Mouse (Mus musculus): ENCODE data around the gene Nos1ap. TPM values are rescaled to one million over a fixed set of nuclear protein-coding genes. Genes with fewer than 3 reads are reported as not detected.

Gene Nos1ap
- polyA plus RNA-seq, 1 experiment from 2014 or later = 7.7 TPM

GRCm38 (mm10) chr1:170605228-170606001, 15.8 kb upstream of the Nos1ap start:
- DNase-seq (ENCODE audit: low spot score) (peak; percentile 73), ATAC-seq (ENCODE audit: low read depth) (peak; percentile 70; the same call in 1 of the 2 replicates)
- H3K27ac ChIP-seq (replicated peaks; ENCODE audit: low read depth, low read length) = no peak overlapping the region
- no peak overlapping the region for H3K4me3 ChIP-seq (ENCODE audit: low read depth, low read length)
- no peaks in the 10 kb centered on the region for H3K36me3 ChIP-seq (ENCODE audit: control insufficient read depth, insufficient read depth, low read length)
- H3K4me1 ChIP-seq (ENCODE audit: control insufficient read depth, insufficient read depth, low read length) = no peaks in the 10 kb centered on the region; the same call in 1 of the 2 replicates
- H3K4me2 ChIP-seq (ENCODE audit: low read depth, low read length) = no peak overlapping the region; the same call in 1 of the 2 replicates
- H3K9me3 ChIP-seq (ENCODE audit: control insufficient read depth, low read length) = no peaks in the 10 kb centered on the region
- no peaks in the 10 kb centered on the region for H3K27me3 ChIP-seq (replicated peaks; ENCODE audit: control insufficient read depth, insufficient read depth, low read length)
- 47% methylated on average over 21 of the region's 21 CpGs for WGBS
- no peak overlapping the region for H3K9ac ChIP-seq (ENCODE audit: low read depth, low read length)

- ATAC-seq (ENCODE audit: low read depth) (no peak), DNase-seq (ENCODE audit: low spot score) (no peak)
- Histone ChIP-seq H3K27me3 (replicated peaks; ENCODE audit: control insufficient read depth, insufficient read depth, low read length) (peaks cover 5% of the 10 kb centered on the region; the same call in 1 of the 2 replicates), H3K9ac (ENCODE audit: low read depth, low read length) (no peak overlapping the region), H3K4me3 (ENCODE audit: low read depth, low read length) (no peak overlapping the region), H3K4me2 (ENCODE audit: low read depth, low read length) (no peak overlapping the region), H3K9me3 (ENCODE audit: control insufficient read depth, low read length) (peaks cover 9% of the 10 kb centered on the region; the same call in 1 of the 2 replicates), H3K27ac (replicated peaks; ENCODE audit: low read depth, low read length) (no peak overlapping the region), H3K36me3 (ENCODE audit: control insufficient read depth, insufficient read depth, low read length) (no peaks in the 10 kb centered on the region), H3K4me1 (ENCODE audit: control insufficient read depth, insufficient read depth, low read length) (no peaks in the 10 kb centered on the region)
- 92% methylated on average over 7 of the region's 7 CpGs for WGBS
These were observed 4.9 kb upstream of the Nos1ap start for GRCm38 (mm10) chr1:170594575-170594974.

- 0 out of 2 replicates have a peak, but pooled peaks cover 5% of the 10 kb centered on the region for H3K9me3 ChIP-seq (ENCODE audit: control insufficient read depth, low read length)
- H3K4me3 ChIP-seq (ENCODE audit: low read depth, low read length) = no peak overlapping the region
- DNase-seq (ENCODE audit: low spot score) (no peak), ATAC-seq (ENCODE audit: low read depth) (no peak)
- 44% methylated on average over 4 of the region's 4 CpGs for WGBS
- H3K4me2 ChIP-seq (ENCODE audit: low read depth, low read length) = no peak overlapping the region
- H3K27me3 ChIP-seq (replicated peaks; ENCODE audit: control insufficient read depth, insufficient read depth, low read length) = peaks cover 10% of the 10 kb centered on the region
- H3K4me1 ChIP-seq (ENCODE audit: control insufficient read depth, insufficient read depth, low read length) = peaks cover 4% of the 10 kb centered on the region; the same call in 1 of the 2 replicates
- H3K36me3 ChIP-seq (ENCODE audit: control insufficient read depth, insufficient read depth, low read length) = no peaks in the 10 kb centered on the region
- no peak overlapping the region for H3K27ac ChIP-seq (replicated peaks; ENCODE audit: low read depth, low read length)
- H3K9ac ChIP-seq (ENCODE audit: low read depth, low read length) = no peak overlapping the region
These were observed 870 bp upstream of the Nos1ap start for GRCm38 (mm10) chr1:170590531-170590930.

- 2% methylated on average over 9 of the region's 11 CpGs for WGBS
- ATAC-seq (ENCODE audit: low read depth) = no peak
- Histone ChIP-seq H3K9me3 (ENCODE audit: control insufficient read depth, low read length) (0 out of 2 replicates have a peak, but pooled peaks cover 4% of the 10 kb centered on the region), H3K4me3 (ENCODE audit: low read depth, low read length) (peak overlapping the region; percentile 87), H3K4me2 (ENCODE audit: low read depth, low read length) (peak overlapping the region; percentile 97), H3K27me3 (replicated peaks; ENCODE audit: control insufficient read depth, insufficient read depth, low read length) (peaks cover 10% of the 10 kb centered on the region), H3K4me1 (ENCODE audit: control insufficient read depth, insufficient read depth, low read length) (peaks cover 4% of the 10 kb centered on the region; the same call in 1 of the 2 replicates), H3K27ac (replicated peaks; ENCODE audit: low read depth, low read length) (no peak overlapping the region), H3K9ac (ENCODE audit: low read depth, low read length) (peak overlapping the region; percentile 84), H3K36me3 (ENCODE audit: control insufficient read depth, insufficient read depth, low read length) (no peaks in the 10 kb centered on the region)
- DNase-seq (ENCODE audit: low spot score) = no peak
These were observed 340 bp upstream of the Nos1ap start for GRCm38 (mm10) chr1:170590041-170590360.

GRCm38 (mm10) chr1:170588879-170589218, 812 bp downstream of the Nos1ap start:
- H3K4me3 ChIP-seq (ENCODE audit: low read depth, low read length) = peak overlapping the region; percentile 87
- peaks cover 4% of the 10 kb centered on the region; the same call in 1 of the 2 replicates for H3K4me1 ChIP-seq (ENCODE audit: control insufficient read depth, insufficient read depth, low read length)
- peak overlapping the region; percentile 18; the same call in 1 of the 2 replicates for H3K27ac ChIP-seq (replicated peaks; ENCODE audit: low read depth, low read length)
- WGBS = 1% methylated on average over 8 of the region's 8 CpGs
- peak overlapping the region; percentile 97 for H3K4me2 ChIP-seq (ENCODE audit: low read depth, low read length)
- peak; percentile 20; the same call in 1 of the 2 replicates for ATAC-seq (ENCODE audit: low read depth)
- peak overlapping the region; percentile 84 for H3K9ac ChIP-seq (ENCODE audit: low read depth, low read length)
- no peaks in the 10 kb centered on the region for H3K36me3 ChIP-seq (ENCODE audit: control insufficient read depth, insufficient read depth, low read length)
- peak; percentile 43 for DNase-seq (ENCODE audit: low spot score)
- peaks cover 10% of the 10 kb centered on the region for H3K27me3 ChIP-seq (replicated peaks; ENCODE audit: control insufficient read depth, insufficient read depth, low read length)
- H3K9me3 ChIP-seq (ENCODE audit: control insufficient read depth, low read length) = 0 out of 2 replicates have a peak, but pooled peaks cover 4% of the 10 kb centered on the region

- Histone ChIP-seq H3K4me3 (ENCODE audit: low read depth, low read length) (peak overlapping the region; percentile 87), H3K4me2 (ENCODE audit: low read depth, low read length) (peak overlapping the region; percentile 97), H3K9me3 (ENCODE audit: control insufficient read depth, low read length) (0 out of 2 replicates have a peak, but pooled peaks cover 4% of the 10 kb centered on the region), H3K9ac (ENCODE audit: low read depth, low read length) (no peak overlapping the region), H3K4me1 (ENCODE audit: control insufficient read depth, insufficient read depth, low read length) (peaks cover 4% of the 10 kb centered on the region; the same call in 1 of the 2 replicates), H3K27ac (replicated peaks; ENCODE audit: low read depth, low read length) (no peak overlapping the region), H3K36me3 (ENCODE audit: control insufficient read depth, insufficient read depth, low read length) (no peaks in the 10 kb centered on the region), H3K27me3 (replicated peaks; ENCODE audit: control insufficient read depth, insufficient read depth, low read length) (peaks cover 10% of the 10 kb centered on the region)
- 33% methylated on average over 6 of the region's 6 CpGs for WGBS
- no peak for DNase-seq (ENCODE audit: low spot score)
- ATAC-seq (ENCODE audit: low read depth) = no peak
These were observed 1.3 kb downstream of the Nos1ap start for GRCm38 (mm10) chr1:170588353-170588752.

- H3K27me3 ChIP-seq (replicated peaks; ENCODE audit: control insufficient read depth, insufficient read depth, low read length) = peaks cover 10% of the 10 kb centered on the region
- no peak for ATAC-seq (ENCODE audit: low read depth)
- no peaks in the 10 kb centered on the region for H3K36me3 ChIP-seq (ENCODE audit: control insufficient read depth, insufficient read depth, low read length)
- WGBS = 86% methylated on average over 6 of the region's 6 CpGs
- no peak overlapping the region for H3K4me2 ChIP-seq (ENCODE audit: low read depth, low read length)
- 0 out of 2 replicates have a peak, but pooled peaks cover 4% of the 10 kb centered on the region for H3K9me3 ChIP-seq (ENCODE audit: control insufficient read depth, low read length)
- H3K4me3 ChIP-seq (ENCODE audit: low read depth, low read length) = no peak overlapping the region
- peaks cover 4% of the 10 kb centered on the region; the same call in 1 of the 2 replicates for H3K4me1 ChIP-seq (ENCODE audit: control insufficient read depth, insufficient read depth, low read length)
- H3K9ac ChIP-seq (ENCODE audit: low read depth, low read length) = no peak overlapping the region
- no peak overlapping the region for H3K27ac ChIP-seq (replicated peaks; ENCODE audit: low read depth, low read length)
- no peak for DNase-seq (ENCODE audit: low spot score)
These were observed 2.9 kb downstream of the Nos1ap start for GRCm38 (mm10) chr1:170586715-170587114.

GRCm38 (mm10) chr1:170583925-170584324, 5.7 kb downstream of the Nos1ap start:
- no peaks in the 10 kb centered on the region for H3K36me3 ChIP-seq (ENCODE audit: control insufficient read depth, insufficient read depth, low read length)
- no peak for ATAC-seq (ENCODE audit: low read depth)
- H3K4me3 ChIP-seq (ENCODE audit: low read depth, low read length) = no peak overlapping the region
- H3K9ac ChIP-seq (ENCODE audit: low read depth, low read length) = no peak overlapping the region
- H3K9me3 ChIP-seq (ENCODE audit: control insufficient read depth, low read length) = 0 out of 2 replicates have a peak, but pooled peaks cover 4% of the 10 kb centered on the region
- WGBS = 85% methylated on average over 2 of the region's 2 CpGs
- H3K4me2 ChIP-seq (ENCODE audit: low read depth, low read length) = no peak overlapping the region
- DNase-seq (ENCODE audit: low spot score) = no peak
- H3K4me1 ChIP-seq (ENCODE audit: control insufficient read depth, insufficient read depth, low read length) = peaks cover 11% of the 10 kb centered on the region; the same call in 1 of the 2 replicates
- H3K27me3 ChIP-seq (replicated peaks; ENCODE audit: control insufficient read depth, insufficient read depth, low read length) = peaks cover 5% of the 10 kb centered on the region; the same call in 1 of the 2 replicates
- H3K27ac ChIP-seq (replicated peaks; ENCODE audit: low read depth, low read length) = no peak overlapping the region
